Mouse (Mus musculus): Measurements from ENCODE around the gene Prr32. TPM values are rescaled to one million over a fixed set of nuclear protein-coding genes. Genes with fewer than 3 reads are reported as not detected.

The Prr32 gene
- not detected for polyA plus RNA-seq (2017; shearing (Covaris generic))

DNA sequence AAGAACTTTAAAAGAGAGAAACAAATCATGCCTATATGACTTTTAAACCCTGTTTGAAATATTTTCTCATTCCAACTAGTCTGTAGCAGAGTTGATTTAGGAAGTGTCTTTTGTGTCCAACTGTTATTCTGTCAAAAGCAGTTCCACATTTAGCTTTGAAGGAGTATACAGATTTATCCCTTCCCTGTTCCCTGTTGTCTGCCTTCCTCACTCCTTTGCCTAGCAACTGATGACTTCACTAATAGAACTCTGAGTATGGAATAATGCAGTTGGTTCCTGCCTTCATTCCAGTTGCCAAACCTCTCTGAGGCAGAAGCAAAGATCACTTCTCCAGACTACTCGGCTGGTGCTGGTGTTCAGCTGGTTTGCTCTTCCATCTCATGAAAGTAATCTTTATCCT lies at the start of gene Prr32:
TSS of gene Prr32 (plus strand) at position 301 of the 400 bp plus-strand sequence.

